ENCODE assay signal across 20 mouse cellular contexts in the genomic region with DNA sequence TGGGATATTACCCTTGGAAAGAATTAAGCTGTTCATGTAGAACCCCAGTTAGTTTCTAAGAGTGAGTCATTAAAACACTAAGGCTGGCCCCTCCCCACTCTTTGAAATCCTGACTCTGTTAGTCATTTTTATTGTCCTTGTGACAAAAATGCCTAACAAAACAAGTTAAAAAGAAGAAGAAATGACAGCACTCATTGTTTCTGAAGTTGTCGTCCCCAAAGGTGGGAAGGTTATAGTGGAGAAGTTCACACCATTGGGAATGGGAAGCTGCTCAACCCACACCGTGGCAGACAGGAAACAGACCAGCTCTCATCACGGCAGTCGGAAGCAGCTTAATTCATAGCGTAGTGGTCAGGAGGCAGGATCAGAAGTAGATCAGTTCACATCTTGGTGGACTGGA.
"Had no signal": no experiment of that assay in that cellular context is flagged by ENCODE, and none has a peak within 500 bp of the region (broad histone marks: within the 10 kb centered on the region; RNA-seq: fewer than 3 reads in every experiment).

No protein-coding gene starts in this region.

- H3K4me1 ChIP-seq: heart, embryonic 10.5 days; heart, embryonic 12.5 days; liver, embryonic 12.5 days had no signal

- H3K27ac ChIP-seq: heart, embryonic 10.5 days; hindbrain, embryonic 13.5 days; hindbrain, embryonic 15.5 days; hindbrain, postnatal 0 days; limb, embryonic 13.5 days; limb, embryonic 15.5 days; liver, embryonic 12.5 days had no signal

- H3K4me2 ChIP-seq: heart, embryonic 12.5 days; hindbrain, embryonic 13.5 days; hindbrain, embryonic 15.5 days; limb, embryonic 13.5 days; limb, embryonic 15.5 days; liver, embryonic 12.5 days had no signal

- H3K9me3 ChIP-seq: heart, embryonic 10.5 days; heart, embryonic 12.5 days; hindbrain, embryonic 13.5 days; hindbrain, embryonic 15.5 days; limb, embryonic 13.5 days; limb, embryonic 15.5 days; liver, embryonic 12.5 days had no signal

- H3K4me3 ChIP-seq: heart, embryonic 10.5 days; heart, embryonic 12.5 days; hindbrain, embryonic 13.5 days; hindbrain, embryonic 15.5 days; limb, embryonic 13.5 days; limb, embryonic 15.5 days; liver, embryonic 12.5 days had no signal

- H3K9ac ChIP-seq: heart, embryonic 12.5 days; hindbrain, embryonic 13.5 days; hindbrain, embryonic 15.5 days; limb, embryonic 13.5 days; limb, embryonic 15.5 days; liver, embryonic 12.5 days had no signal

- ATAC-seq: hindbrain, postnatal 0 days; intestine, embryonic 16.5 days; liver, embryonic 12.5 days had no signal

- DNase-seq: gastrocnemius, postnatal 14 days; gastrocnemius, postnatal 36 days; heart, adult 18-20 months; heart, postnatal 10 days; kidney, adult 11 months; kidney, adult 8-10 months; kidney, postnatal 14 days; kidney, postnatal 36 days; layer of hippocampus, adult 9-11 months; layer of hippocampus, postnatal 36 days; left cerebral cortex, postnatal 4 days had no signal

- H3K36me3 ChIP-seq: heart, embryonic 10.5 days; heart, embryonic 12.5 days; hindbrain, embryonic 13.5 days; hindbrain, embryonic 15.5 days; limb, embryonic 13.5 days; limb, embryonic 15.5 days; liver, embryonic 12.5 days had no signal

- H3K27me3 ChIP-seq: heart, embryonic 12.5 days; hindbrain, embryonic 13.5 days; limb, embryonic 15.5 days; liver, embryonic 12.5 days had no signal
